Mouse (Mus musculus): ENCODE measurements at regions not wholly inside any gene's neighbourhood (a gene's known extent, or its start where the extent isn't known, plus 50 kb on each side); places are given as distances from the start of the nearest gene placed in this dataset.

DNA sequence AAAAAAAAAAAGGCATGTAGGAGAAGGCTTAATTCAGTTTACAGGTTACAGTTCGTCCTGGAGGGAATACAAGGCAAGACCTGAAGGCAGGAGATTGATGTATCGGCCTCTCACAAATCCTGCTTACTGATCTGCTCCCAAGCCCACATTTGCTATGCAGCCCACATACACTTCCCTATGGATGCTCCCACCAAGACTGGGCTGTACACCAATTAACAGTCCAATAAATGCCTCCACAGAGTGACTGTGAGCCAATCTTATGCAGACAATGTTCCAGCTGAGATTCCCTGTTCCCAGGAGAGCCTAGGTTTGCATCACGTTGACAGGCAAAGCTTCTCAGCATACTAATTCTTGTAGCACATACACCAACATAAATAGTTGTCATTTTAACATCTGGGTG is 1837.9 kb upstream of the Gm38303 start:
- TF ChIP-seq CTCF (conservative IDR thresholded peaks at IDR 0.05; ENCODE audit: low read length) (no peak), POU5F1 (IDR thresholded peaks at IDR 0.05; ENCODE audit: borderline replicate concordance, low read length) (no peak), NANOG (IDR thresholded peaks at IDR 0.05; ENCODE audit: borderline replicate concordance, low read length) (no peak)

Measured in E14TG2a.4 (cell line).